Mouse (Mus musculus) stomach, postnatal 0 days (tissue): ENCODE measurements around the gene Tes3-ps.

Experiments
- CTCF ChIP-seq: IDR thresholded peaks from 2 replicates; pipeline ENCODE4 v1.5.1; 2016; ENCODE audit warnings: antibody characterized with exemption, low read depth, mild to moderate bottlenecking, moderate library complexity
- EP300 ChIP-seq: optimal IDR thresholded peaks from 2 replicates; pipeline ENCODE3; 2016; ENCODE audit warnings: antibody characterized with exemption

- TF ChIP-seq CTCF (no peak), EP300 (no peak)
Observed at GRCm38 (mm10) chr13:49477887-49478286, 15.2 kb upstream of the Tes3-ps start.
